Comparison of ENCODE assay signal across 12 mouse cellular contexts in the genomic region with DNA sequence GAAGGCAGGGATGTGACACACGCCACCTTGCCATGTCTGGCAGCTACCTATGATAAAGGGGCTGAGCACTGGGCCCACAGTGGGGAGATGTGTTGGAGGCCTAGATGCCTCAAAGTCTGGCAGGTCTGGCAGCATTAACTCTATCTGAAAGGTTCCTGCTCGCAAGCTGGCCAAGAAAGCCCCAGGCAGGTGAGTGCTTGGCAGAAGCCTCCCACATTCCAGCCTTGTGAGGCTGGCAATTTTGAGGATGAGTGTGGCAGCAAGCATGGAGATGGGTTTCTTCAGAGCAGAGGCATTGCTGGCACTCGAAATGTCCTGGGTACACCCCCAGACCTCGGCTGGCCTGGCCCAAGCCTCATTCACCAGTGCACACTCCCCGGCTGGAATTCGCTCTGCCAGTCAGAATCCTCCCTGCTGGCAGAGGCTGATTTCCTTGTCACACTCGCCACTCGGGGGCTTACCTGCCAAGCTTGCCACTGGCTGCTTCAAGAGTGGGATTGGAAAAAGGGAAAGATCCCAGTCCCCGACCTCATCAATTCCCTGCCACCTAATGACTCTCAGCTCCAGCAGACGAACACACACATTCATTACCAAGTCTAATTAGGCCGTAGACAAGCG. TPM values are rescaled to one million over a fixed set of nuclear protein-coding genes. Genes with fewer than 3 reads are reported as not detected.
DNase-seq lines count a peak whose midpoint lies in the region; ATAC-seq and TF ChIP-seq lines count a peak whose summit lies in the region.
"Had no signal": no experiment of that assay in that cellular context is flagged by ENCODE, and none has a peak within 500 bp of the region (broad histone marks: within the 10 kb centered on the region; RNA-seq: fewer than 3 reads in every experiment).

No protein-coding gene starts in this region.

- no peak overlapping the region for H3K4me2 ChIP-seq in heart, postnatal 0 days (ENCODE audit: low read depth, low read length)
- H3K4me2 ChIP-seq in heart, embryonic 11.5 days, result no peak overlapping the region
- no peak overlapping the region for H3K4me2 ChIP-seq in midbrain, embryonic 13.5 days (replicated peaks)
- H3K4me2 ChIP-seq: liver, embryonic 11.5 days had no signal

- H3K27ac ChIP-seq in heart, postnatal 0 days (ENCODE audit: low read depth), result 0 out of 2 replicates have a peak overlapping the region, but pooled peaks have one; percentile 39
- no peak overlapping the region for H3K27ac ChIP-seq in heart, embryonic 11.5 days (ENCODE audit: low read depth, low read length)
- H3K27ac ChIP-seq in midbrain, embryonic 13.5 days, result peak overlapping the region; percentile 41
- H3K27ac ChIP-seq: forebrain, embryonic 10.5 days had no signal

- H3K27me3 ChIP-seq in heart, postnatal 0 days (ENCODE audit: control insufficient read depth, insufficient read depth, low read length), result peaks cover 10% of the 10 kb centered on the region; the same call in 1 of the 2 replicates
- H3K27me3 ChIP-seq in heart, embryonic 11.5 days (ENCODE audit: control insufficient read depth, insufficient read depth, low read length), result peaks cover 9% of the 10 kb centered on the region
- peaks cover 38% of the 10 kb centered on the region for H3K27me3 ChIP-seq in midbrain, embryonic 13.5 days

- no peak overlapping the region for H3K4me3 ChIP-seq in heart, postnatal 0 days (ENCODE audit: low read depth, low read length)
- H3K4me3 ChIP-seq in heart, embryonic 11.5 days (ENCODE audit: low read depth, low read length), result no peak overlapping the region
- no peak overlapping the region for H3K4me3 ChIP-seq in midbrain, embryonic 13.5 days (replicated peaks)
- H3K4me3 ChIP-seq: forebrain, embryonic 10.5 days; megakaryocyte, embryonic 14.5 days had no signal

- no peak for DNase-seq in heart, postnatal 0 days (ENCODE audit: low spot score)
- peak; percentile 21 for DNase-seq in Muller cell, postnatal 12 days (ENCODE audit: inconsistent ontology term)
- peak; percentile 43 for DNase-seq in cerebellum, adult 8-10 months
- no peak for DNase-seq in right cerebral cortex, postnatal 25 days
- no peak for DNase-seq in kidney, postnatal 14 days
- DNase-seq: thymus, adult 2 months had no signal

- 82% methylated on average over 12 of the region's 12 CpGs for WGBS in heart, postnatal 0 days
- 63% methylated on average over 12 of the region's 12 CpGs for WGBS in heart, embryonic 11.5 days (ENCODE audit: insufficient replicate concordance)
- 53% methylated on average over 12 of the region's 12 CpGs for WGBS in midbrain, embryonic 13.5 days

- no peaks in the 10 kb centered on the region for H3K9me3 ChIP-seq in heart, postnatal 0 days (replicated peaks; ENCODE audit: control insufficient read depth, low read length)
- no peaks in the 10 kb centered on the region for H3K9me3 ChIP-seq in heart, embryonic 11.5 days (replicated peaks; ENCODE audit: control insufficient read depth, low read length)
- no peaks in the 10 kb centered on the region for H3K9me3 ChIP-seq in midbrain, embryonic 13.5 days
- H3K9me3 ChIP-seq: forebrain, embryonic 10.5 days; megakaryocyte, embryonic 14.5 days had no signal

- no peak for TF ChIP-seq CTCF in heart, postnatal 0 days (IDR thresholded peaks at IDR 0.05; ENCODE audit: low read depth)

- H3K9ac ChIP-seq in heart, postnatal 0 days (replicated peaks; ENCODE audit: low read depth, low read length), result no peak overlapping the region
- H3K9ac ChIP-seq in heart, embryonic 11.5 days (ENCODE audit: low read depth, low read length), result no peak overlapping the region
- no peak overlapping the region for H3K9ac ChIP-seq in midbrain, embryonic 13.5 days (replicated peaks)

- no peak for TF ChIP-seq EP300 in heart, postnatal 0 days (IDR thresholded peaks at IDR 0.05; ENCODE audit: low read depth)

- no peak for ATAC-seq in heart, postnatal 0 days (ENCODE audit: insufficient read depth, low read depth)
- no peak for ATAC-seq in heart, embryonic 11.5 days (replicated peaks; ENCODE audit: insufficient number of reproducible peaks, low FRiP score, low TSS enrichment)
- no peak for ATAC-seq in midbrain, embryonic 13.5 days
- no peak for ATAC-seq in activated CD4-positive, CD25-positive, alpha-beta regulatory T cell, adult 4 months

- H3K4me1 ChIP-seq in heart, postnatal 0 days (ENCODE audit: control insufficient read depth, insufficient read depth), result peaks cover 10% of the 10 kb centered on the region
- H3K4me1 ChIP-seq in heart, embryonic 11.5 days (ENCODE audit: control insufficient read depth, insufficient read depth, low read length), result peaks cover 35% of the 10 kb centered on the region
- peaks cover 24% of the 10 kb centered on the region for H3K4me1 ChIP-seq in midbrain, embryonic 13.5 days (replicated peaks)

- no peaks in the 10 kb centered on the region for H3K36me3 ChIP-seq in heart, postnatal 0 days (replicated peaks; ENCODE audit: control insufficient read depth, insufficient read depth, low read length)
- H3K36me3 ChIP-seq in heart, embryonic 11.5 days (ENCODE audit: control insufficient read depth, insufficient read depth, low read length), result no peaks in the 10 kb centered on the region
- H3K36me3 ChIP-seq in midbrain, embryonic 13.5 days, result no peaks in the 10 kb centered on the region
- H3K36me3 ChIP-seq: forebrain, embryonic 10.5 days had no signal

RNA-seq across cellular contexts. Expression of a gene that starts 5.4 kb away (rescaled TPM):
- total RNA-seq in heart, postnatal 0 days (2014; rRNA removed; ENCODE audit: low replicate concordance), result 3.3 and 23.4 TPM in 2 replicates
- 2.9 and 3.3 TPM in 2 replicates for polyA plus RNA-seq in heart, postnatal 0 days (2015; fragmentation: Nextera tagmentation; extraction: Ambion mirVana)
- 38.1 and 39.1 TPM in 2 replicates for polyA plus RNA-seq in heart, embryonic 11.5 days (2014; fragmentation: Nextera tagmentation; extraction: Ambion mirVana)
- polyA plus RNA-seq in midbrain, embryonic 13.5 days (2015; fragmentation: Nextera tagmentation; extraction: Ambion mirVana), result 1.7 and 1.9 TPM in 2 replicates
- polyA plus RNA-seq in activated CD4-positive, CD25-positive, alpha-beta regulatory T cell, adult 4 months (2017; shearing (Covaris generic)), result 100 to 1,000 TPM; 278 to 305 TPM

RNA-seq across cellular contexts. Expression of a gene that starts 39.7 kb away (rescaled TPM):
- 2.6 and 6.2 TPM in 2 replicates for total RNA-seq in heart, postnatal 0 days (2014; rRNA removed; ENCODE audit: low replicate concordance)
- polyA plus RNA-seq in heart, postnatal 0 days (2015; fragmentation: Nextera tagmentation; extraction: Ambion mirVana), result 1.3 and 1.5 TPM in 2 replicates
- 1.3 and 2.4 TPM in 2 replicates for polyA plus RNA-seq in heart, embryonic 11.5 days (2014; fragmentation: Nextera tagmentation; extraction: Ambion mirVana)
- polyA plus RNA-seq in midbrain, embryonic 13.5 days (2015; fragmentation: Nextera tagmentation; extraction: Ambion mirVana), result 0.72 and 0.73 TPM in 2 replicates
- 10 to 100 TPM; 68.0 to 91.2 TPM for polyA plus RNA-seq in activated CD4-positive, CD25-positive, alpha-beta regulatory T cell, adult 4 months (2017; shearing (Covaris generic))

Comparison
In these comparisons a context has a peak if more than half of its experiments do, and no peak if none do; other contexts are left out.
1. DNase-seq: peak in Muller cell, postnatal 12 days (single experiment) and cerebellum, adult 8-10 months (single experiment); none in heart, postnatal 0 days (single experiment), right cerebral cortex, postnatal 25 days (single experiment) and kidney, postnatal 14 days (single experiment).
2. RNA of a gene that starts 39.7 kb away (polyA plus RNA-seq): 68.0 to 91.2 TPM in activated CD4-positive, CD25-positive, alpha-beta regulatory T cell, adult 4 months; 1.3 to 2.4 TPM in heart, embryonic 11.5 days, 1.3 to 1.5 TPM in heart, postnatal 0 days and 0.72 to 0.73 TPM in midbrain, embryonic 13.5 days; every median in the first group is over 10 times any median in the second.